Mouse (Mus musculus) stomach, postnatal 0 days (tissue): ENCODE data around the gene Hs3st3b1.

ENCODE experiments used
- CTCF ChIP-seq: IDR thresholded peaks from 2 replicates; pipeline ENCODE4 v1.5.1; 2016; ENCODE audit warnings: antibody characterized with exemption, low read depth, mild to moderate bottlenecking, moderate library complexity
- EP300 ChIP-seq: optimal IDR thresholded peaks from 2 replicates; pipeline ENCODE3; 2016; ENCODE audit warnings: antibody characterized with exemption

GRCm38 (mm10) chr11:63943268-63943890 is 21.3 kb upstream of the Hs3st3b1 start:
- no peak for TF ChIP-seq CTCF
- no peak for TF ChIP-seq EP300
